Mouse (Mus musculus): ENCODE measurements at regions not wholly inside any gene's neighbourhood (a gene's known extent, or its start where the extent isn't known, plus 50 kb on each side); places are given as distances from the start of the nearest gene placed in this dataset.

GRCm38 (mm10) chr9:63864350-63864749 lies 106.6 kb upstream of the Smad3 start:
- Histone ChIP-seq H3K9ac (ENCODE audit: low read length) (no peak overlapping the region), H3K36me3 (ENCODE audit: control insufficient read depth, insufficient read depth, low read length) (no peaks in the 10 kb centered on the region), H3K4me1 (ENCODE audit: control insufficient read depth in 2 of 2, insufficient read depth in 2 of 2, low read length in 2 of 2) (peaks cover 6 to 13% of the 10 kb centered on the region in 2 experiments; a peak in 2 of 4 replicates), H3K27me3 (ENCODE audit: control insufficient read depth, insufficient read depth, low read length) (no peaks in the 10 kb centered on the region), H3K9me3 (ENCODE audit: control insufficient read depth, low read length) (no peaks in the 10 kb centered on the region), H3K27ac (replicated peaks in 1 of 2; ENCODE audit: control insufficient read depth in 1 of 2, insufficient read depth in 1 of 2, low read depth in 2 of 2, low read length in 2 of 2) (no peak overlapping the region), H3K4me2 (ENCODE audit: low read length) (no peak overlapping the region), H3K4me3 (ENCODE audit: control insufficient read depth in 1 of 2, insufficient read depth in 1 of 2, low read depth in 1 of 2, low read length in 2 of 2) (no peak overlapping the region)
- no peak for ATAC-seq (ENCODE audit: insufficient number of reproducible peaks, insufficient read depth, low FRiP score, low read depth)
- 76% methylated on average over 11 of the region's 11 CpGs for WGBS

DNA sequence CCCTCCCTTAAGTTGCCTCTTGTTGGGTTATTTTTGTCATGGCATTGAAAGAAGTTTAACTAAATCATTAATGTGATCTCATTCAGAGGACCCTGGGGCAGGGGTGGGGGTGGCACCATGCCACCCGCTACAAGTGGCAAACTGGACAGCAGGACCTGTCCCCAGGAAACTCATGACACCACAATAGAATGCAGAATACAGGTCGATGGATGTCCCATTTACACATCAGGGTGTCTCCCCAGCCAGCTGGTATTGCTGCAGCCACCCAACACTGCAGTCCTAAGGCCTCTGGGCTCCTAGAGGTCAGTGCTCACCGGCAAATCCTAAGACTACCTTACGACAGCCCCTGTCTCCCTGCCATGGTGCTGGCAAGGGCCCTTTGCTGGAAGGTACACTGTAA lies 105.5 kb upstream of the Smad3 start:
- peaks cover 6 to 13% of the 10 kb centered on the region in 2 experiments; a peak in 2 of 4 replicates for H3K4me1 ChIP-seq (ENCODE audit: control insufficient read depth in 2 of 2, insufficient read depth in 2 of 2, low read length in 2 of 2)
- 76% methylated on average over 4 of the region's 4 CpGs for WGBS
- no peak overlapping the region for H3K4me3 ChIP-seq (ENCODE audit: control insufficient read depth in 1 of 2, insufficient read depth in 1 of 2, low read depth in 1 of 2, low read length in 2 of 2)
- H3K27me3 ChIP-seq (ENCODE audit: control insufficient read depth, insufficient read depth, low read length), result no peaks in the 10 kb centered on the region
- H3K9ac ChIP-seq (ENCODE audit: low read length), result no peak overlapping the region
- no peaks in the 10 kb centered on the region for H3K9me3 ChIP-seq (ENCODE audit: control insufficient read depth, low read length)
- no peak overlapping the region for H3K4me2 ChIP-seq (ENCODE audit: low read length)
- no peak overlapping the region for H3K27ac ChIP-seq (replicated peaks in 1 of 2; ENCODE audit: control insufficient read depth in 1 of 2, insufficient read depth in 1 of 2, low read depth in 2 of 2, low read length in 2 of 2)
- no peaks in the 10 kb centered on the region for H3K36me3 ChIP-seq (ENCODE audit: control insufficient read depth, insufficient read depth, low read length)
- ATAC-seq (ENCODE audit: insufficient number of reproducible peaks, insufficient read depth, low FRiP score, low read depth), result no peak

DNA sequence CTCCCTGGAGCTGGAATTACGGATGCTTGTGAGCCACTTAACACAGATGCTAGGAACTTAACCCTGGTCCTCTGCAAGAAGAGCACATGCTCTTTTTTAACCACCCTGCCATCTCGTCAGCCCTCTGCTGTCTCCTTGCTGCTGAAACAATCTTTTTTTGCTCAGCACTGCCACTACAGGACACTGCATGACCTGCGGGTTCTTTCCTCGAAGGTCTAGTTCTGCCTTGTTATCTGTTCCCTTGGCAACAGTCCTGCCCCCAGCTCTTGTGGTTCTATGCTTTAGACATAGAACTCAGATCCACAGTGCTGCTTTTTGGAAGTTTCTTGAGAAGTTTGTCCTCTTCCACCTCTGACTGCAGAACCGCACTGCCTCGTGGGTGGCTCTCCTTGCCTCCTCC lies 104.6 kb upstream of the Smad3 start:
- WGBS, result 34% methylated on average over 6 of the region's 6 CpGs
- no peak overlapping the region for H3K4me2 ChIP-seq (ENCODE audit: low read length)
- no peaks in the 10 kb centered on the region for H3K27me3 ChIP-seq (ENCODE audit: control insufficient read depth, insufficient read depth, low read length)
- H3K9me3 ChIP-seq (ENCODE audit: control insufficient read depth, low read length), result no peaks in the 10 kb centered on the region
- ATAC-seq (ENCODE audit: insufficient number of reproducible peaks, insufficient read depth, low FRiP score, low read depth), result no peak
- peaks cover 6 to 13% of the 10 kb centered on the region in 2 experiments; a peak in 2 of 4 replicates for H3K4me1 ChIP-seq (ENCODE audit: control insufficient read depth in 2 of 2, insufficient read depth in 2 of 2, low read length in 2 of 2)
- no peak overlapping the region for H3K27ac ChIP-seq (replicated peaks in 1 of 2; ENCODE audit: control insufficient read depth in 1 of 2, insufficient read depth in 1 of 2, low read depth in 2 of 2, low read length in 2 of 2)
- H3K9ac ChIP-seq (ENCODE audit: low read length), result no peak overlapping the region
- no peaks in the 10 kb centered on the region for H3K36me3 ChIP-seq (ENCODE audit: control insufficient read depth, insufficient read depth, low read length)
- H3K4me3 ChIP-seq (ENCODE audit: control insufficient read depth in 1 of 2, insufficient read depth in 1 of 2, low read depth in 1 of 2, low read length in 2 of 2), result no peak overlapping the region

- Histone ChIP-seq H3K9ac (ENCODE audit: low read length) (no peak overlapping the region), H3K9me3 (ENCODE audit: control insufficient read depth, low read length) (no peaks in the 10 kb centered on the region), H3K27ac (replicated peaks in 1 of 2; ENCODE audit: control insufficient read depth in 1 of 2, insufficient read depth in 1 of 2, low read depth in 2 of 2, low read length in 2 of 2) (no peak overlapping the region), H3K4me2 (ENCODE audit: low read length) (no peak overlapping the region), H3K4me3 (ENCODE audit: control insufficient read depth in 1 of 2, insufficient read depth in 1 of 2, low read depth in 1 of 2, low read length in 2 of 2) (no peak overlapping the region), H3K27me3 (ENCODE audit: control insufficient read depth, insufficient read depth, low read length) (no peaks in the 10 kb centered on the region), H3K4me1 (ENCODE audit: control insufficient read depth in 2 of 2, insufficient read depth in 2 of 2, low read length in 2 of 2) (peaks cover 6 to 13% of the 10 kb centered on the region in 2 experiments; a peak in 2 of 4 replicates), H3K36me3 (ENCODE audit: control insufficient read depth, insufficient read depth, low read length) (no peaks in the 10 kb centered on the region)
- WGBS, result 25% methylated on average over 4 of the region's 4 CpGs
- no peak for ATAC-seq (ENCODE audit: insufficient number of reproducible peaks, insufficient read depth, low FRiP score, low read depth)
These were observed 103.6 kb upstream of the Smad3 start for GRCm38 (mm10) chr9:63861418-63861817.

DNA sequence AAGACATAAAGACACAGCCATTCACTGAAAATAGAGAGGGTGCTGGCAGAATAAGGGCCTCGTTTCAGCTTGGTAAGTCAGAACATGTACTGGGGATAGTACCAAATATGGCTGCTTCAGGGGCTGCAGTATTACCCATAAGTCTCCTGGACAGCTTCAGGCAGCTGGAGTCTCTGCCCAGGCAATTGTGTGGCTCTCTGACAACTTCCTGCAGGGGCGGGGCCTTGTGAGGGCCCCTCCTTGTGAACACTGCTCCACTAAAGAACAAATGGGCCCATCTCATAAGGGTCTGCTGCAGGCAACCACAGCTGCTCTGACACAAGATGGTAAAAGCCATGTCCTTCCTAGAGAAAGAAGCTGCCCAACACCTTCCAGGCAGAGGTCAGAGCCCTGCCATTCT lies 102.4 kb upstream of the Smad3 start:
- Histone ChIP-seq H3K4me3 (ENCODE audit: control insufficient read depth in 1 of 2, insufficient read depth in 1 of 2, low read depth in 1 of 2, low read length in 2 of 2) (no peak overlapping the region), H3K36me3 (ENCODE audit: control insufficient read depth, insufficient read depth, low read length) (no peaks in the 10 kb centered on the region), H3K9ac (ENCODE audit: low read length) (no peak overlapping the region), H3K4me2 (ENCODE audit: low read length) (no peak overlapping the region), H3K27ac (replicated peaks in 1 of 2; ENCODE audit: control insufficient read depth in 1 of 2, insufficient read depth in 1 of 2, low read depth in 2 of 2, low read length in 2 of 2) (no peak overlapping the region), H3K4me1 (ENCODE audit: control insufficient read depth in 2 of 2, insufficient read depth in 2 of 2, low read length in 2 of 2) (peaks cover 6 to 13% of the 10 kb centered on the region in 2 experiments; a peak in 2 of 4 replicates), H3K27me3 (ENCODE audit: control insufficient read depth, insufficient read depth, low read length) (no peaks in the 10 kb centered on the region), H3K9me3 (ENCODE audit: control insufficient read depth, low read length) (no peaks in the 10 kb centered on the region)
- ATAC-seq (ENCODE audit: insufficient number of reproducible peaks, insufficient read depth, low FRiP score, low read depth), result no peak
- 83% methylated on average over 2 of the region's 2 CpGs for WGBS

DNA sequence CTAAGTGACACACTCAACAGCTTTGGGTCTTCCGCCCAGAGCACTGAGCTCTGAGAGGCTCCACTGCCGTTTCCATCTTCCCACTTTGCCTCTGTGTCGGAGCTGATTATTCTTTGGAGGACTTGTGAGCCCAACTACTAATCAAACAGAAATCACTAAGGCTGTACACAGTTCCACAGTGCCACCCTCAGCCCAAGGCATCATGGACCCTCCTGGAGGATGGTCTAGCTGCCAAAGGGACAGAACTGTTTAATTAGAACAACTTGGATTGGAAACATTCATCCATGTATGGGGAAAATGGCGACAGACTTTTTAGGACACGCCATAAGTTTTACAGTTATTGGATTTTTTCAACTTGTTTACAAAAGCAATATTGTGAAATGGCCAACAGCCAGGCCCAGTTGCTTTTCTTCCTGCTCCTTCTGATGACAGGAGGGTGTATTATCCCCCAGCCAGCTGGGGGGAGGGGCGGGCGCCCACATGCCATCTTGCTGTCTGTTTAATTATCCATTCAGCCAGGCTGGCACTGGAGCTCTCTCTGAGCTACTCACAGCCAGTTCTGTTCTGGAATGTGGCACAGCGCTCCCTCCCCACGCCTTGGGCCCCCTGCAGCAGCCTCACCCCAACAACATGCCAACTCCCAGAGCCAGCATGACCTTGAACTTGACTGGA lies 98.4 kb upstream of the Smad3 start:
- H3K27ac ChIP-seq (replicated peaks in 1 of 2; ENCODE audit: control insufficient read depth in 1 of 2, insufficient read depth in 1 of 2, low read depth in 2 of 2, low read length in 2 of 2), result no peak overlapping the region
- H3K9me3 ChIP-seq (ENCODE audit: control insufficient read depth, low read length), result no peaks in the 10 kb centered on the region
- ATAC-seq (ENCODE audit: insufficient number of reproducible peaks, insufficient read depth, low FRiP score, low read depth), result no peak
- H3K4me1 ChIP-seq (ENCODE audit: control insufficient read depth in 2 of 2, insufficient read depth in 2 of 2, low read length in 2 of 2), result peaks cover 0 to 3% of the 10 kb centered on the region in 2 experiments; a peak in 2 of 4 replicates
- no peak overlapping the region for H3K4me2 ChIP-seq (ENCODE audit: low read length)
- 73% methylated on average over 9 of the region's 9 CpGs for WGBS
- no peak overlapping the region for H3K9ac ChIP-seq (ENCODE audit: low read length)
- H3K4me3 ChIP-seq (ENCODE audit: control insufficient read depth in 1 of 2, insufficient read depth in 1 of 2, low read depth in 1 of 2, low read length in 2 of 2), result no peak overlapping the region
- H3K27me3 ChIP-seq (ENCODE audit: control insufficient read depth, insufficient read depth, low read length), result no peaks in the 10 kb centered on the region
- H3K36me3 ChIP-seq (ENCODE audit: control insufficient read depth, insufficient read depth, low read length), result no peaks in the 10 kb centered on the region

GRCm38 (mm10) chr9:63851809-63852208 lies 94.0 kb upstream of the Smad3 start:
- Histone ChIP-seq H3K9ac (ENCODE audit: low read length) (no peak overlapping the region), H3K9me3 (ENCODE audit: control insufficient read depth, low read length) (no peaks in the 10 kb centered on the region), H3K27ac (replicated peaks in 1 of 2; ENCODE audit: control insufficient read depth in 1 of 2, insufficient read depth in 1 of 2, low read depth in 2 of 2, low read length in 2 of 2) (no peak overlapping the region), H3K4me2 (ENCODE audit: low read length) (no peak overlapping the region), H3K4me3 (ENCODE audit: control insufficient read depth in 1 of 2, insufficient read depth in 1 of 2, low read depth in 1 of 2, low read length in 2 of 2) (no peak overlapping the region), H3K27me3 (ENCODE audit: control insufficient read depth, insufficient read depth, low read length) (no peaks in the 10 kb centered on the region), H3K36me3 (ENCODE audit: control insufficient read depth, insufficient read depth, low read length) (no peaks in the 10 kb centered on the region), H3K4me1 (ENCODE audit: control insufficient read depth in 2 of 2, insufficient read depth in 2 of 2, low read length in 2 of 2) (no peaks in the 10 kb centered on the region; a peak in 1 of 4 replicates)
- ATAC-seq (ENCODE audit: insufficient number of reproducible peaks, insufficient read depth, low FRiP score, low read depth), result no peak
- WGBS, result 77% methylated on average over 12 of the region's 12 CpGs

DNA sequence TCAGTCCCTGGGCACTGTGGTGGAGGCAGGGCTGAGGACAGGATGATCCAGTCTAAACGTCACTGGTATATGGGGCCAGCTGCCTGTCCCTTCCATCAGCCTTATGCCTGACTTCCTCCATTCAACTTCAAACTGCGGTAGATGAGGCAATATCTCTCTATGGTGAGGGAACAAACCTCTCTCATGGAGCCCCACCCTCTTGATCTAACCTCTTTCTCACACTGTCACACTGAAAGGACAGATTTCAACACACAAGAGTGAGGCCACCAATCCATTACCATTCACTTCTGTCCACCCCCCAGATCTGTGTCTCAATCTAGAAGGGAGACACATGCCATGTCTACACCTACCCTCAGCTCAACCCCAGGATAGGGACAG lies 92.5 kb upstream of the Smad3 start:
- Histone ChIP-seq H3K4me3 (ENCODE audit: control insufficient read depth in 1 of 2, insufficient read depth in 1 of 2, low read depth in 1 of 2, low read length in 2 of 2) (no peak overlapping the region), H3K9ac (ENCODE audit: low read length) (no peak overlapping the region), H3K36me3 (ENCODE audit: control insufficient read depth, insufficient read depth, low read length) (no peaks in the 10 kb centered on the region), H3K4me1 (ENCODE audit: control insufficient read depth in 2 of 2, insufficient read depth in 2 of 2, low read length in 2 of 2) (no peaks in the 10 kb centered on the region; a peak in 1 of 4 replicates), H3K9me3 (ENCODE audit: control insufficient read depth, low read length) (no peaks in the 10 kb centered on the region), H3K4me2 (ENCODE audit: low read length) (no peak overlapping the region), H3K27ac (replicated peaks in 1 of 2; ENCODE audit: control insufficient read depth in 1 of 2, insufficient read depth in 1 of 2, low read depth in 2 of 2, low read length in 2 of 2) (no peak overlapping the region), H3K27me3 (ENCODE audit: control insufficient read depth, insufficient read depth, low read length) (no peaks in the 10 kb centered on the region)
- no peak for ATAC-seq (ENCODE audit: insufficient number of reproducible peaks, insufficient read depth, low FRiP score, low read depth)
- 69% methylated on average over 2 of the region's 2 CpGs for WGBS

Measured in heart, embryonic 14.5 days (tissue).